ENCODE assay signal across 9 mouse cellular contexts in genomic region chr8:91019726-91020125, GRCm38 (mm10). TPM values are rescaled to one million over a fixed set of nuclear protein-coding genes. Genes with fewer than 3 reads are reported as not detected.
DNase-seq lines count a peak whose midpoint lies in the region; ATAC-seq and TF ChIP-seq lines count a peak whose summit lies in the region.
"Had no signal": no experiment of that assay in that cellular context is flagged by ENCODE, and none has a peak within 500 bp of the region (broad histone marks: within the 10 kb centered on the region; RNA-seq: fewer than 3 reads in every experiment).

No protein-coding gene starts in this region.

- WGBS in kidney, adult 2 months: 5% methylated on average over 2 of the region's 2 CpGs
- 5% methylated on average over 2 of the region's 2 CpGs for WGBS in kidney, embryonic 14.5 days
- 1% methylated on average over 2 of the region's 2 CpGs for WGBS in midbrain, postnatal 0 days

- peak; percentile 73 for TF ChIP-seq CTCF in kidney, adult 2 months (conservative IDR thresholded peaks at IDR 0.05; ENCODE audit: insufficient read depth, insufficient read length, low read depth, low read length)
- peak; percentile 94 for TF ChIP-seq CTCF in left cerebral cortex, adult 2 months (IDR thresholded peaks at IDR 0.05)
- peak; percentile 91 for TF ChIP-seq CTCF in midbrain, postnatal 0 days (IDR thresholded peaks at IDR 0.05)
- TF ChIP-seq CTCF in testis, adult 2 months (IDR thresholded peaks at IDR 0.05; ENCODE audit: control insufficient read depth, insufficient read depth, insufficient replicate concordance, low read depth, low read length): peak; percentile 29; the same call in 1 of the 2 replicates

- no peak overlapping the region for H3K27ac ChIP-seq in kidney, adult 2 months (ENCODE audit: insufficient read depth, low read depth, low read length)
- H3K27ac ChIP-seq in kidney, embryonic 14.5 days (ENCODE audit: low read depth, low read length): no peak overlapping the region
- H3K27ac ChIP-seq in left cerebral cortex, adult 2 months: no peak overlapping the region
- H3K27ac ChIP-seq in midbrain, postnatal 0 days (ENCODE audit: low read depth, low read length): no peak overlapping the region
- no peak overlapping the region for H3K27ac ChIP-seq in testis, adult 2 months (ENCODE audit: control insufficient read depth, insufficient read depth, low read depth, low read length)

- H3K9me3 ChIP-seq in kidney, embryonic 14.5 days (ENCODE audit: control insufficient read depth, low read length): no peaks in the 10 kb centered on the region
- H3K9me3 ChIP-seq in midbrain, postnatal 0 days (ENCODE audit: low read length): no peaks in the 10 kb centered on the region
- H3K9me3 ChIP-seq: neural tube, embryonic 13.5 days had no signal

- peaks cover 9% of the 10 kb centered on the region for H3K36me3 ChIP-seq in kidney, adult 2 months (ENCODE audit: control insufficient read depth, insufficient read depth, low read length)
- H3K36me3 ChIP-seq in kidney, embryonic 14.5 days (ENCODE audit: control insufficient read depth, insufficient read depth, low read length): peaks cover 85% of the 10 kb centered on the region
- H3K36me3 ChIP-seq in midbrain, postnatal 0 days (ENCODE audit: insufficient read depth, low read length): peaks cover 62% of the 10 kb centered on the region
- H3K36me3 ChIP-seq in testis, adult 2 months (ENCODE audit: control insufficient read depth, insufficient read depth, low read length): no peaks in the 10 kb centered on the region; the same call in 1 of the 2 replicates

- H3K9ac ChIP-seq in kidney, embryonic 14.5 days (ENCODE audit: low read depth, low read length): no peak overlapping the region
- no peak overlapping the region for H3K9ac ChIP-seq in midbrain, postnatal 0 days (replicated peaks; ENCODE audit: low read length, poor library complexity, severe bottlenecking)
- H3K9ac ChIP-seq: neural tube, embryonic 13.5 days had no signal

- H3K4me3 ChIP-seq in kidney, adult 2 months (ENCODE audit: insufficient read depth, low read depth, low read length): no peak overlapping the region
- no peak overlapping the region for H3K4me3 ChIP-seq in kidney, embryonic 14.5 days (ENCODE audit: low read length)
- H3K4me3 ChIP-seq in left cerebral cortex, adult 2 months: no peak overlapping the region
- H3K4me3 ChIP-seq in midbrain, postnatal 0 days (ENCODE audit: low read depth, low read length): no peak overlapping the region
- H3K4me3 ChIP-seq in testis, adult 2 months (ENCODE audit: control insufficient read depth, low read depth, low read length): no peak overlapping the region
- H3K4me3 ChIP-seq: neural tube, embryonic 13.5 days had no signal

- no peaks in the 10 kb centered on the region for H3K27me3 ChIP-seq in kidney, adult 2 months (replicated peaks; ENCODE audit: control insufficient read depth, insufficient read depth, low read length)
- no peaks in the 10 kb centered on the region for H3K27me3 ChIP-seq in kidney, embryonic 14.5 days (ENCODE audit: control insufficient read depth, insufficient read depth, low read length)
- H3K27me3 ChIP-seq in midbrain, postnatal 0 days (ENCODE audit: insufficient read depth, low read length): no peaks in the 10 kb centered on the region
- H3K27me3 ChIP-seq in testis, adult 2 months (ENCODE audit: control insufficient read depth, insufficient read depth, low read length): no peaks in the 10 kb centered on the region
- H3K27me3 ChIP-seq: neural tube, embryonic 13.5 days had no signal

- intact Hi-C loops in heart, postnatal 10 days (cut with DNase I): loop anchor here (1.0 to 2.0 kb wide), 2 partner anchors 191 to 225 kb away; partner anchors contain the start of gene Chd9
- intact Hi-C loops in left cerebral cortex, adult 2 months (cut with DNase I): loop anchor here (2.0 to 10.0 kb wide), 3 partner anchors 37 to 1175 kb away; partner anchors contain the start of gene Chd9

- ATAC-seq in kidney, embryonic 14.5 days (ENCODE audit: low FRiP score, low TSS enrichment): no peak
- ATAC-seq in midbrain, postnatal 0 days (ENCODE audit: low FRiP score): 0 out of 2 replicates have a peak, but pooled peaks have one; percentile 49

- TF ChIP-seq POLR2A in kidney, adult 2 months (IDR thresholded peaks at IDR 0.05; ENCODE audit: low read depth, low read length): no peak
- no peak for TF ChIP-seq POLR2A in testis, adult 2 months (IDR thresholded peaks at IDR 0.05; ENCODE audit: control insufficient read depth, low read depth, low read length)

- no peaks in the 10 kb centered on the region for H3K4me1 ChIP-seq in kidney, adult 2 months (ENCODE audit: control insufficient read depth, insufficient read depth, low read length)
- no peaks in the 10 kb centered on the region for H3K4me1 ChIP-seq in kidney, embryonic 14.5 days (ENCODE audit: control insufficient read depth, insufficient read depth, low read length)
- H3K4me1 ChIP-seq in midbrain, postnatal 0 days (ENCODE audit: insufficient read depth, low read length): no peaks in the 10 kb centered on the region
- H3K4me1 ChIP-seq in testis, adult 2 months (ENCODE audit: control insufficient read depth, insufficient read depth, low read length): no peaks in the 10 kb centered on the region
- H3K4me1 ChIP-seq: neural tube, embryonic 13.5 days had no signal

- H3K4me2 ChIP-seq in kidney, embryonic 14.5 days (replicated peaks; ENCODE audit: low read depth, low read length): no peak overlapping the region
- no peak overlapping the region for H3K4me2 ChIP-seq in midbrain, postnatal 0 days (ENCODE audit: low read depth, low read length, poor library complexity, severe bottlenecking)
- H3K4me2 ChIP-seq: neural tube, embryonic 13.5 days had no signal

- DNase-seq in kidney, adult 2 months: peak; percentile 58
- DNase-seq in adrenal gland, postnatal 25 days: peak; percentile 70
- DNase-seq in embryo, embryonic 9.5 days (ENCODE audit: extremely low spot score): peak; percentile 69
- peak; percentile 68 to 80 for DNase-seq in heart, postnatal 10 days
- DNase-seq in left cerebral cortex, adult 2 months (ENCODE audit: extremely low spot score in 1 of 2, low spot score in 2 of 2): peak; percentile 62 to 73
- DNase-seq in midbrain, postnatal 0 days (ENCODE audit: low spot score): peak; percentile 82

RNA-seq across cellular contexts. Expression of gene Rbl2, which starts 50.1 kb away (rescaled TPM):
- polyA plus RNA-seq in kidney, adult 2 months (2012; rRNA removed): 38.1 and 38.6 TPM in 2 replicates
- 12.8 and 21.3 TPM in 2 replicates for polyA plus RNA-seq in kidney, embryonic 14.5 days (2014; fragmentation: Nextera tagmentation; extraction: Ambion mirVana)
- 47.0 and 55.8 TPM in 2 replicates for total RNA-seq in adrenal gland, postnatal 25 days (2021)
- 10 to 100 TPM; 20.0 to 20.7 TPM for total RNA-seq in heart, postnatal 10 days (2021)
- 10 to 100 TPM; 39.1 to 43.1 TPM for total RNA-seq in left cerebral cortex, adult 2 months (2021)
- total RNA-seq in midbrain, postnatal 0 days (2014; rRNA removed): 33.6 and 34.2 TPM in 2 replicates
- 14.2 and 17.1 TPM in 2 replicates for polyA plus RNA-seq in midbrain, postnatal 0 days (2015; fragmentation: Nextera tagmentation; extraction: Ambion mirVana)
- polyA plus RNA-seq in testis, adult 2 months (2012; rRNA removed): 176 and 184 TPM in 2 replicates

Comparison
In these comparisons a context has a peak if more than half of its experiments do, and no peak if none do; other contexts are left out.
1. CTCF ChIP-seq: peak in every context shown above with its lines; median percentile 94 in left cerebral cortex, adult 2 months; 91 in midbrain, postnatal 0 days; 73 in kidney, adult 2 months; 29 in testis, adult 2 months.